Mouse (Mus musculus) gastrocnemius, adult 2 months (tissue): ENCODE data around the gene Prss44. TPM values are rescaled to one million over a fixed set of nuclear protein-coding genes. Genes with fewer than 3 reads are reported as not detected.
"Not testable (repeated sequence)": the region's sequence is repeated elsewhere in the genome, so short reads cannot be mapped to it uniquely, and the experiment has no call there.

Experiments used
- DNase-seq: peaks from one replicate; pipeline ENCODE4 v3.0.0; 2022
- H3K27ac ChIP-seq: fragments of 200-600 bp; 2 replicates; pipeline ENCODE4 v1.8.1; 2022; ENCODE audit warnings: mild to moderate bottlenecking
- H3K4me3 ChIP-seq: fragments of 200-600 bp; 2 replicates; pipeline ENCODE4 v1.8.1; 2022; ENCODE audit warnings: mild to moderate bottlenecking, moderate library complexity
- CTCF ChIP-seq: fragments of 200-600 bp; IDR thresholded peaks from 2 replicates; pipeline ENCODE4 v1.8.1; 2022; ENCODE audit warnings: antibody characterized with exemption, mild to moderate bottlenecking, moderate library complexity
- intact Hi-C: fragments of 180-260 bp; cut with DNase I; formaldehyde crosslinking; loops from one replicate; pipeline ENCODE4 v1.15.1; 2025
- total RNA-seq, 2 experiments: library from RNA; stranded (reverse); gene quantifications; 2 replicates each; pipeline ENCODE4 v1.2.3; 2021

The Prss44 gene
- total RNA-seq, 2 experiments from 2014 or later = not detected

- intact Hi-C loops = no loop called here
- TF ChIP-seq CTCF = no peak
- no peak overlapping the region for H3K27ac ChIP-seq
These were observed 16.8 kb upstream of the Prss44 start for GRCm38 (mm10) chr9:110797013-110797412.

GRCm38 (mm10) chr9:110797866-110798265 lies 15.9 kb upstream of the Prss44 start, which contains the start of gene Prss42:
TSS of gene Prss42 (plus strand) at chr9:110798166.
- Histone ChIP-seq H3K27ac (no peak within 1 kb of the TSS), H3K4me3 (no peak within 1 kb of the TSS)
- no peak for TF ChIP-seq CTCF
- intact Hi-C loops = no loop called here
- DNase-seq = no peak

More at GRCm38 (mm10) chr9:110797013-110797412, 16.8 kb upstream of the Prss44 start:
- H3K4me3 ChIP-seq = no peak overlapping the region
- no peak for DNase-seq

- intact Hi-C loops = no loop called here
These were observed 12.8 kb upstream of the Prss44 start for GRCm38 (mm10) chr9:110800834-110801479.

GRCm38 (mm10) chr9:110803294-110803693 lies 10.5 kb upstream of the Prss44 start:
- no peak for TF ChIP-seq CTCF
- no peak overlapping the region for H3K27ac ChIP-seq
- no peak overlapping the region for H3K4me3 ChIP-seq
- no peak for DNase-seq
- intact Hi-C loops = no loop called here

More at GRCm38 (mm10) chr9:110800834-110801479, 12.8 kb upstream of the Prss44 start:
- no peak overlapping the region for H3K4me3 ChIP-seq
- no peak overlapping the region for H3K27ac ChIP-seq
- no peak for TF ChIP-seq CTCF
- no peak for DNase-seq

- intact Hi-C loops = no loop called here
- Histone ChIP-seq H3K27ac (no peak overlapping the region), H3K4me3 (no peak overlapping the region)
- no peak for DNase-seq
- no peak for TF ChIP-seq CTCF
These were observed 3.7 kb upstream of the Prss44 start for GRCm38 (mm10) chr9:110810051-110810450.

GRCm38 (mm10) chr9:110820546-110820945 lies 6.8 kb downstream of the Prss44 start:
- H3K4me3 ChIP-seq, DNase-seq, intact Hi-C loops, H3K27ac ChIP-seq: not testable (repeated sequence)

GRCm38 (mm10) chr9:110821436-110821835 lies 7.6 kb downstream of the Prss44 start:
- Histone ChIP-seq H3K27ac (no peak overlapping the region), H3K4me3 (no peak overlapping the region)
- no peak for TF ChIP-seq CTCF
- intact Hi-C loops = no loop called here
- no peak for DNase-seq

- TF ChIP-seq CTCF = no peak
- intact Hi-C loops = no loop called here
- DNase-seq = no peak
- H3K4me3 ChIP-seq = no peak overlapping the region
- no peak overlapping the region for H3K27ac ChIP-seq
These were observed 11.6 kb downstream of the Prss44 start for GRCm38 (mm10) chr9:110825426-110825825.

- Histone ChIP-seq H3K4me3 (no peak overlapping the region), H3K27ac (no peak overlapping the region)
- intact Hi-C loops = no loop called here
- TF ChIP-seq CTCF = no peak
- DNase-seq = no peak
These were observed 12.0 kb downstream of the Prss44 start for GRCm38 (mm10) chr9:110825832-110826231.

- intact Hi-C loops = no loop called here
- no peak for DNase-seq
- Histone ChIP-seq H3K27ac (no peak within 1 kb of the TSS), H3K4me3 (no peak within 1 kb of the TSS)
- no peak for TF ChIP-seq CTCF
These were observed 12.6 kb downstream of the Prss44 start, which contains the start of gene Prss43 for GRCm38 (mm10) chr9:110826390-110826789. TSS of gene Prss43 (plus strand) at chr9:110826690.

GRCm38 (mm10) chr9:110833021-110833420 lies 19.2 kb downstream of the Prss44 start:
- H3K4me3 ChIP-seq = no peak overlapping the region
- TF ChIP-seq CTCF = no peak
- no peak for DNase-seq
- H3K27ac ChIP-seq = no peak overlapping the region
- intact Hi-C loops = no loop called here

GRCm38 (mm10) chr9:110834411-110834810 lies 20.6 kb downstream of the Prss44 start, which contains the start of gene Prss45:
TSS of gene Prss45 (plus strand) at chr9:110834588.
- H3K27ac ChIP-seq = no peak within 1 kb of the TSS
- intact Hi-C loops = no loop called here
- no peak for TF ChIP-seq CTCF

GRCm38 (mm10) chr9:110834961-110835360 lies 21.2 kb downstream of the Prss44 start:
- intact Hi-C loops = no loop called here
- no peak for DNase-seq
- TF ChIP-seq CTCF = no peak

More at GRCm38 (mm10) chr9:110834411-110834810, 20.6 kb downstream of the Prss44 start, which contains the start of gene Prss45:
- no peak within 1 kb of the TSS for H3K4me3 ChIP-seq
- DNase-seq = no peak

GRCm38 (mm10) chr9:110836112-110836511 lies 22.3 kb downstream of the Prss44 start:
- intact Hi-C loops = no loop called here
- TF ChIP-seq CTCF = no peak
- peak overlapping the region; percentile 48; the same call in 1 of the 2 replicates for H3K27ac ChIP-seq
- DNase-seq = no peak
- no peak overlapping the region for H3K4me3 ChIP-seq

More at GRCm38 (mm10) chr9:110834961-110835360, 21.2 kb downstream of the Prss44 start:
- Histone ChIP-seq H3K4me3 (no peak overlapping the region), H3K27ac (no peak overlapping the region)
